ENCODE assay signal across 24 mouse cellular contexts in genomic region chr11:99590981-99591380, GRCm38 (mm10). TPM values are rescaled to one million over a fixed set of nuclear protein-coding genes. Genes with fewer than 3 reads are reported as not detected.
"Had no signal": no experiment of that assay in that cellular context is flagged by ENCODE, and none has a peak within 500 bp of the region (broad histone marks: within the 10 kb centered on the region; RNA-seq: fewer than 3 reads in every experiment).

TSS of gene Krtap1-3 (minus strand) at chr11:99591339.

- H3K4me3 ChIP-seq: neural tube, embryonic 15.5 days; stomach, embryonic 15.5 days had no signal

- H3K36me3 ChIP-seq: neural tube, embryonic 15.5 days; stomach, embryonic 15.5 days had no signal

- DNase-seq: retina, postnatal 1 day; right cerebral cortex, adult 18-20 months; right cerebral cortex, postnatal 14 days; right cerebral cortex, postnatal 25 days; right cerebral cortex, postnatal 4 days; spleen, adult 18-20 months; thymus, adult 18-20 months; thymus, adult 2 months; thymus, postnatal 14 days; thymus, postnatal 25 days; thymus, postnatal 36 days; thymus, postnatal 4 days had no signal

- H3K4me2 ChIP-seq: neural tube, embryonic 15.5 days; stomach, embryonic 15.5 days had no signal

- H3K27me3 ChIP-seq: neural tube, embryonic 15.5 days; stomach, embryonic 15.5 days had no signal

RNA-seq across cellular contexts. Expression of gene Krtap1-3, which starts in this region (rescaled TPM):
- total RNA-seq: neutrophil, adult 5-6 weeks had no signal
- polyA plus RNA-seq: neural tube, embryonic 14.5 days; neural tube, embryonic 15.5 days; small intestine, adult 2 months; spleen, adult 2 months; stomach, embryonic 14.5 days; stomach, embryonic 15.5 days; stomach, embryonic 16.5 days; stomach, postnatal 0 days; testis, adult 2 months; thymus, adult 2 months; thymus, postnatal 0 days; urinary bladder, adult 2 months had no signal
